Mouse (Mus musculus): Measurements from ENCODE around the gene Baiap2.

Gene Baiap2

DNA sequence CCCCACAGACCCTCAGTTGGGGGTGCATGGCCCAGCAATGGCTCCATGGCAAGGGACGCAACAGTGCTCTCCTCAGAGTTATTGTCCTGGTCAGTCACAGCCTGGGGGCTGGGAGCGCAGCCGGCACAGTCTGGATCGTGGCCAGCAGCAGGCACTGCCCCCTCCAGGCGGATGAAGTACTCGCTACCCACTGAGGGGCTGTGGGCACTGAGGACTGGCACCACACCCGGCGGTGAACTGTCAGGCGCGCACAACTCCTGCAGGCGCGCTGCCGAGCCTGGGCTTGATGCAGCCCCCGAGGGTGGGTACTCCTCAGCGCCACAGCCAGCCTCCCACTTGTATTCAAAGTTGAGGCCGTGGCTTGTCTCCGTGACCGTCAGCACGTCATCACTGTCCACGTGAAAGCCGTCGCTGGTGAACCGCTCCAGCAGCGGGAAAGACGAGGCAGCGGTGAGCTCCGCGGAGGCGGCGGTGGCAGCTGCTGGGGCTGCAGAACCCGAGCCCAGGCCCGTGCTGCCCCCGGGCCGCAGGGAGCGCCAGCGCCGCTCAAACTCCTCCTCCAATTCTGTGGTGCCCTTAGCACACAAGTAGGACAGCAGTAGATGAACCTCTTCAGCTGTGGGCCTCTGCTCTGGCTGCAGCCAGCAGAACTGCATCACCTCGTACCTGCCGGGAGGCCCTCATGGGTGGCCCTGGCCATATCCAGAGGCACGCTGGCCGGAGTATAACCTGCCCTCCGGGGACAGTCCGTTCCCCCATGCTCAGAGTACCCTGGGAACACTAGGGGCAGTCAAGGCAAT is 69.4 kb downstream of the Baiap2 start:
- DNase-seq (ENCODE audit: low read depth, low spot score) = no peak

DNA sequence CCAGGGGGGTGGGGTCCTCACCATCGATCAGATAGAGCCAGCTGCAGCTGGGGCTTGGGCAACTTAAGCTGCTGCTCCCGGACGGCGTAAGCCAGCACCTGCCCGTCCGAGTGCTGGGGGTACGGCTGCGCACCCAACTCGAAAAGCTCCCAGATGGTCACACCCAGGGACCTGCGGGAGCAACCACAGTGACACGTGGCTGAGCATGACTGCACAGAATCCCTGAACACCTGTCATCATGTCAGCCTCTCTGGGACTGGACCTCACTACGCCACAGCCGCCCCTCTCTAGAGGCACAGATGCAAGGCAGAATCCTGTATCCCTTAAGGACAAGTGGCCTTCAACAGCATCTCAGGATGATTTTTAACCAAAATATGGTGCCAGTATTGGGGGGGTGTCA is 70.1 kb downstream of the Baiap2 start:
- no peak for DNase-seq (ENCODE audit: low read depth, low spot score)

DNA sequence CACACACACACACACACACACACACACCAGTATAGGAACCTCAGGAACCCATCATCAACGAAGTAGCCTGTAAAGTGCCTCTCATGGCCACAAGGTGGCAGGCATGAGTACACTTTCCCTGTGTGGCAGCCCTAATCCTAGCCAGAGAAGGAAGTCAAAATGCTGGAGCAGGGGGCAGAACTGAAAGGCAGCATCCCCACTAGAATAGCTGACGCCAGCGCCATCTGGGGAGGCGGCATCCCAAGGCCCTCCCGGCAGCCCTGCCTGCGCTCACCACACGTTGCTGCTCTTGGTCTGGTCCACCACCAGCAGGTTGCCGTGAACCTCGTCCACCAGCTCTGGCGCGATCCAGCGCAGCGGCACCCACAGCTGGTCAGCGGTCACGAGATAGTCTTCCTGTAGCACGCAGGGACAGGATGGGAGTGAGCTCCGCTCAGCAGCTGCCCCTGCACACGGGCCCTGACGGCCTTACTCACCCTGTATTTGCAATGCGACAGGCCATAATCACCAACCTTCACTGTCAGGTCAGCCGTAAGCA is 70.7 kb downstream of the Baiap2 start:
- peak; percentile 87 for DNase-seq (ENCODE audit: low read depth, low spot score)

DNA sequence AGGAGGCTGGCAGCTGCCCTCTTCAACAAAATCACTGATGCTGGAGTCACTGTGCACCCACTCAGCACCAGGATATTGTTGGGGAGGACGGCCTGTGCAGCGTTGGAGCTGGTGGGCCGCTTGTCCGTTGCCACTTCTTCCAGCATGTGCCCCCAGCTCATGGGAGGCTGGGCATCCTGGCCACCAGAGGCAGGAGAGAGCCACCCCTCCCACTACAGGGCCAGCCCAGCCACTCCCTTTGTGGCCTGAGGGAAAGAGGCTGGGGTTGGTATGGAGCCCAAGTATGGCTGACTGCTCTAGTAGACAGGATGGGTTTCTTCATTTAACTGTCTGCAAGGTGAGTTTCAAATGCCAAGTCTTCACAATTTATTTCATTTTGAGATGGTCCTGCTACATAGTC is 72.2 kb downstream of the Baiap2 start:
- DNase-seq (ENCODE audit: low read depth, low spot score) = no peak

DNA sequence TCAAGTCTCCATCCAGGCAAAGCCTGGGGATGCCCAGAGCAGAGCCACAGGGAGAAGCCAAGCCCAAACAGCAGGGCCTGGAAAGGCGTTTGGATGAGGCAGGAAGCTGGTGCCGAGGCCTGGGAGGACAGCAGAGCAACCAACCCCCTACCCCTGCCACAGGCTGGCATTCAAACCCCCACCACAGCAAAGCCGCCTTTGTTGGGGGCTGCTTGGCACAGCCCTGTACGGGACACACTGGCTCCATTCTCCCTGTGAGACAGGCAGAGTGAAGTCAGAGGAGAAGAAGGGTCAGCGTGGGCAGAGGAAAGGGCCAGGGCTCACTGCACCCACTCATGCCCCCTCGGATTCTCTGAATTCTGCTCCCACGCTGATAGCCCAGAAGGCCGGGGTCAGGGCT is 74.4 kb downstream of the Baiap2 start:
- no peak for DNase-seq (ENCODE audit: low read depth, low spot score)

DNA sequence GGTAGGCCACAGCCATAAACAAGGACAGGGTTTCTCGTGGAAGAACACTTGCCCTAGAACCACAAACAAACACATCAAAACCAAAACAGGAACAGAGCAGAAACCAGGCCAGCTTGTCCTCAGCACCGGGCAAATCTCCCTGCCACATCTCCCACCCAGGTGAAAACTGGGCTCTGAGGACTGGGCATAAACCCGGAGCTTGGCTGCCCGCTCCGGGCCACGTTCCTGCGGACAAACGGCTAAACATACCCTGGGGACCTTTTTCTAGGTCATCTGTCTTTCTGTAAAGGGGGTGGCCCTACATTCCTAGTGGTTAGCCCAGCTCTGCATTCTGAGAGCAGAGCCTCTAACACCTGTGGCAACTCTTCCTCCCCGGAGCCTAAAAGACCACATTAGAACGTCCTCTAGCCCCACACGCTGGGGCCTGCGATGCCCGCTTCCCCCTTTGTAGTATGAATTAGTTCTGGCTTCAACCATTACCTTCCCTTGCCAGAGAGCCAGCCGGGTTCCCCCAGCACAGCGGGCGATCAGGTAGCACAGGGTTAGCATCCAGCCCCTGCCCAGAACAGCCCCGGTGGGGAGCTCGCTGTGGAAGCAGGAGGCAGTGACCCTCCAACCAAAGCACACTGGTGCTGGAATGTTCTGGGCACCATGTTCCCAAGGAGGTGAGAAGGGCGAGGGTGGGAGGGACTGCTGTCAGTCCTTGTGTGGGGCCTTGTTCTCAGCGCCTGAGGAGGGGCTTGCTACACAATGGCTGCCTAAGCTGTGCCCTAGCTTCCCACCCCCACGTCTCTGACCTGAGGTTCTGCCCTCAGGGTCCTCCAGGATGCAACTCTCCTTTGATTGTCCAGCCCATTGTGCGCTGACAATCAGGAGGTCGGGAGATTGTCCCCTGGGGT is 77.2 kb downstream of the Baiap2 start:
- no peak for DNase-seq (ENCODE audit: low read depth, low spot score)

DNA sequence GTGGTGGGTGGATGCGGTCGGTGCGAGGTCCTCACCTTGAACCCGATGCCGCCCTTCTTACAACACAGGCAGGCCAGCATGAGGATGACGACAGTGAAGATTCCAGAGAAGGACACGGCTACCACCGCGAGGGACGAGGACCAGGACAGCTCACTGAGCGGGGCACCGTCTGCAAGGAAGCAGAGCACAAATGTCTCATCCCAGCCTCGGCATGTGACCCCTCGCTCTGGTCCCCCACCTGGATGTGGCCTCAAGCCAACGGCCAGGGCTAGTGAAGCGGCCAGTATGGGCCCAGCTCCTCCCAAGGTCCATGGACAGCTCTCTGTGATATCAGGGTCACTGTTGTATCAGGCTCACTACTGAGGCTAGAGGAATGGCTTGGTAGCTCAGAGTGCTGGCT is 78.8 kb downstream of the Baiap2 start:
- DNase-seq (ENCODE audit: low read depth, low spot score) = no peak

DNA sequence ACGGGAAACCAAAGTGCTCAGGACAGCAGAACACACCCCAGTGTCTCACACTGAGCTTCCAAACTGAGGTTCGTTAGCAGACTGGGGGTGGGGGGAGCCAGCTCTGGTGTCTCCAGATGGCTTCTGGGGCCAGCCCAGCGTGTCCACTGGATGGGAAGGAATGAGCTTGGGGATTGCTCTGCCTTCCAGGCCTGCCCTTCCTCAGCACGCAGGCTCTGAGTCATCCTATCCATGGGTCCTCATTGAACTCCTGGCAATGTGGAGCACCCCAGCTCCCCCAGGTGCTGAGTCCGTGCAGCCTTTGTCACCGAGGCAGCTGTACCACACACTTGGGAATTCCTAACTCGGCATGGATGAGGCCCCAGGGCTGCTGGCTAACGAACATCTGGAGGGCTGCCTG is 79.7 kb downstream of the Baiap2 start:
- no peak for DNase-seq (ENCODE audit: low read depth, low spot score)

DNA sequence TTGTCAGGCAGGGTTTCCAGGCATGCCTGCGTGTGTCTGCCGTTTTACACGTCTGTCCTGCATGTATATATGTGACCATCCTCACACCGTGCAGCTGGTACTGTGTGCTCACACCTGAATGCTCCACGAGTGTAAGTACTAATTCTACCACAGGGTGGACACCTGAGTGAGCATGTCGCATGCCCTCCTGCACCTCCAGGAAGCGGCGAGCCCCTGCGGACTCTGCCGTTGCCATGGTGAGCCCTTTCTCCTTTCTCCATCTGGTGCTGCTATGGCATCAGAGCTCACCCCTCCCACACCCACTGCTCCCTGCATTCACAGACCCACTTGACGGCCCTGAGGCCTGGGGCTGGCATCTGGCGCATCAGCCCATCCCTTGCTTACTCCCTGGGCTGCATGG is 80.3 kb downstream of the Baiap2 start:
- no peak for DNase-seq (ENCODE audit: low read depth, low spot score)

DNA sequence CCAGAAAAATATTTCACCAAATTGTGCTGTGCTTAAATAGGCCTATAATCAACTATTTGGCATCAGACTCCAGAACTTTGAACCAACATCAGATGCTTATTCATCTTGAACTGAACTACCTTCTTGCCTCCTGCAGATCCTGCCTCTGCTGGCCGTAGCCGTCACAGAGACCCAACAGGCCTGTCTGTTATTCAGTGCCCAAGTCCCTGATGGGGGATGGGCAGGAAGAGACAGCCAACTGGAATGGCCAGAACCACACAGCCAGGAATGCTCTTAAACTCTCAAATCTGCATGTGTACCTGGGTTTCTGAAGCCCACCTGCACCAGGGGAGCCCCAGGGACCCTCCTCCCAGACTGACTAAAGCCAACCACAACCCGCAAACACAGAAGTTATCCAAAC is 84.4 kb downstream of the Baiap2 start:
- DNase-seq (ENCODE audit: low read depth, low spot score) = no peak

DNA sequence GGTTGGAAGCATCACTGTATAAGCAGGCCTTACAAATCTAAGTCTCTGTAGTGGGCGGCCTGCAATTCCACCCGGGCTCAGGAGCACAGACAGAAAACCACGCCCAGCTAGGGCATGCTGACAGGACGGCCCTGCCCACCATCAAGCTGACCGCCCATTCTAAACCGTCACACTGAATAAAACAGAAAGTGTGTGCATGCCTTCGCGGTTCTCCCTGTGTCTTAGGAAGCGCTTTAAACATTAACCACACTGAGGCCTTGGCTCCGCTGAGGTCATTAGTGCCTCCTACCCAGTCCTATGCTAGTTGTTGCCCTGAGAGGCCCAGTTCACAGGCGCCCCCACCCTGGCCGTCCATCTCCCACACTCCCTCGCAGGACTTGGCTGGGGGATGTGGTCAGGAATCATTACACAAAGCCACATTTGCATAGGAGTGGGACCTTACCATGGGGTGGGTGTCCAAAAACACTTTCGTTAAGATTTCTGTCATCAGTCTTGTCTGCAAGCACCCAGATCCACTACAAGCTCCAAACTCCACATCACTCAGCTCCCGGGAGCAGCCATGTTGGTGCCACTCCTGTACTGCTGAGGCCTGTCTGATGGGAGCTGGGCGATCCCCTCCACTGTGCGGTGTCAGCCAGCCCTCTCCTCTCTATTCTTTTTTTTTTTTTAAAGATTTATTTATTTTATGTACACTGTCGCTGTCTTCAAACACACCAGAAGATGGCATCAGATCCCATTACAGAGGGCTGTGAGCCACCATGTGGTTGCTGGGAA is 85.9 kb downstream of the Baiap2 start:
- no peak for DNase-seq (ENCODE audit: low read depth, low spot score)

DNA sequence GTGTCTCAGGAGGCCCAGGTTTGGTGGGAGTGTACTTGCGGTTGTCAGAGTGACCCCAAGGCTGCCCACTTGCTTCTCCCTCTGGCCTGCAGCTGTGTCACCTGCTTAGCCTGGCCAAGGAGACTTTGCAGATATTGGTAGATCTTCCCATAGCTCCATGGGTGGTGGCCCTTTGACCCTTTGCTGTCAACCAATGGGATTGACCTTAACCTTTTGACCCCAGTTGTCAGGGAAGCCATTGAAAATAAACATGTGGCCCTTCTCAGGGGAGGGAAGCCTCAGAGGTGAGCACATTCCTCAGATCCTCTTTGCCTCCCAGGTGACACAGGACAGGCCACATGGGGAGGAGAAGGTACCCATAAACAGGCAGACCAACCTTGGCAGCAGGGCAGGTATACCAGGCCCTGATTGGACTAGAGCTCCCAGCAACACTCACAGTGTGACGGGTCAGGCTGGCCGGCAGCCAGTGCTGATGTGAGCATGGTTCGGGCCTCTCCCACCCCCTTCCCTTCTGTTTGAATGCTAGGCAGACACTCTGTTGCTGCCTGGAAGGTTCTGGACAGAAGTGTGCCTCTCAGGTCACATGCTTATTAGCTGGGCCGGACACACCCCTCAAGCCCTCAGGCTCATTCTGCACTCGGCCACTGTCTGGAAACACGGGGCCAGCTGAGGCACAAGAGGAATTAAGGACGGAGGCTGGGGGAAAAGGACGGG is 87.0 kb downstream of the Baiap2 start:
- no peak for DNase-seq (ENCODE audit: low read depth, low spot score)

DNA sequence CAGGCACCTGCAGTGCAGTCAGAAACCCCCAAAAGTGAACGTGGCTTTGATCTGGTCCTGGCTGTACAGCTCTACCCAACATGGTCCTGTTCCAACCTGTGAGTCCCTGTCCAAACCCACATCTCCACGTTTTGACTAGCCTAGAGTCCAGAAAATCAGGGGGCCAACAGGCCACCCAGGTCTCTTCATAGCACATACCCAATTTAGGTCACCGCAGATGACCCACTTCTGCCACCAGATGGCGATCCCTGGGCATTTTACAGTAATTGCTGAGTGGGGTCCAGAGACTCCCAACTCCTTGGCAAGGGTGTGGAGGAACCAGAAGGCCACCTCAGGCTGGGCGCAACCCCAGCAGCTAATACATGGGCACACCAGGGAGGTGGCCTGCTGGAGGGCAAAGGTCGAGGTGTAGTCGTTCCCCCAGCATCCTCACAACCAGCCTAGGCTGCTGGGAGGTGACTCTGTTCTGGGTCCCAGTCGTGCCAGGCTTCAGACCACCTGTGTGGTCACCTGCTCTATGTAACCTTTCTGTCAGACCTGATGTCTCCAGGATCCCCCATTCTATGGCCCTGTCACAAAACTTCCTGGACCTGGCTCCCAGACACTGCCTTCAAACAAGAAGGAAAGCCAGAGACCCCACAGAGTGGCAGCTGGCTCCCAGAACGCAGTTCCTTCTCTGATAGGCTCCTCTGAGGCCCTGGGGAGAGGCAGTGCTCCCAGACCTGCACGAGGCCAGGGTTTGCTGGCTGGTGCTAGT is 87.8 kb downstream of the Baiap2 start:
- peak; percentile 37 for DNase-seq (ENCODE audit: low read depth, low spot score)

DNA sequence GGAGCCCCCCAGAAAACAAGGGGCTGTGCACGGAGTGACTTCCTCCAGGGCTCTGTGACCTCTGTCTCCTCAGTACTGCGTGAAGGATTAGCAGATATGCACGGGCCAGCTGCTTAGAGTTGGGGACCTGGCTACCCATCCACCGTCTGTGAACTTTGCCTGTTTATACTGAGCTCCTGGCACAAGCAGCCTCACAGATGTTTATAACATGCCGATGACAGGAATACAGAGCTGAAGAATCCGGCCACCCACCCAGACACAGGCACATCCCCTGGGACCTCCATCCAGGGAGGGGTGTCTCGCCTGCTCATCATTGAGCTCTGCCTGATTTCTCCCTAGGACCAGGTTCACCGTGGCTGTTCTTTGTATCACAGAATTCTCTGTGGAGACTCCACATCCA is 89.5 kb downstream of the Baiap2 start:
- DNase-seq (ENCODE audit: low read depth, low spot score) = no peak

DNA sequence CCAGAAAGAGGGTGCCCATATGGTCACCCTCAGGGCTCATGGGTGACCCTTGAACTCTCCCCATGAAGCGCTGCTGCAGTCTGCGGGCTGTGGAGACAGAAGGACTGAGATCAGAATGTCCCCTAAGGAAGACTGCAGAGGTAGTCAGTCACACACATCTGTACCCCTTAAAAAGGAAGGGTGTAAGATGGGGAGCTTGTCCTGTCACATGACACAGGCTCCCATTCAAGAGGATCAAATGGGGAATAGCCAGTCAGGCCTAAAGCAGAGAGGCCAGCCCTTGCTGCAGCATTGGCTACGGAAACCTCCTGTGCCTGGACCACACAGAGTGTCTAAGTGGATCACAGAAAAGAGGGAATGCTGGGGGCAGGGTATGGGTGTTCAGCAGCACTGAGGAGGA is 90.9 kb downstream of the Baiap2 start:
- DNase-seq (ENCODE audit: low read depth, low spot score) = no peak

DNA sequence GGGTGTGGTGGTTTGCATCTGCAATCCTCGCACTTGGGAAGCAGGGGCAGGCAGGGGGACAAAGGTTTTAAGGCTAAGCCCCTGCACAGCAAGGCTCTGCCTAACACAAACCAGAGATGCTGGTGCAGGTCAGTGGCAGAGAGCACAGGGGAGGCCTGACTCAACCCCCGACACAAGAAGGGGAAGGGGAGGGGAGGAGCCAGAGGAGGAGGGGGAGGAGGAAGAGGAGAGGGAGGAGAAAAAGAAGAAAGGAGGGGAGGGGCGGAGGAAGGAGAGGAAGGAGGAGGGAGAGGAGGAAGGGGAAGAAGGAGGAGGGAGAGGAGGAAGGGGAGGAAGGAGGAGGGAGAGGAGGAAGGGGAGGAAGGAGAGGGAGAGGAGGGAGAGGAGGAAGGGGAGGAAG is 91.7 kb downstream of the Baiap2 start:
- DNase-seq (ENCODE audit: low read depth, low spot score) = no peak

DNA sequence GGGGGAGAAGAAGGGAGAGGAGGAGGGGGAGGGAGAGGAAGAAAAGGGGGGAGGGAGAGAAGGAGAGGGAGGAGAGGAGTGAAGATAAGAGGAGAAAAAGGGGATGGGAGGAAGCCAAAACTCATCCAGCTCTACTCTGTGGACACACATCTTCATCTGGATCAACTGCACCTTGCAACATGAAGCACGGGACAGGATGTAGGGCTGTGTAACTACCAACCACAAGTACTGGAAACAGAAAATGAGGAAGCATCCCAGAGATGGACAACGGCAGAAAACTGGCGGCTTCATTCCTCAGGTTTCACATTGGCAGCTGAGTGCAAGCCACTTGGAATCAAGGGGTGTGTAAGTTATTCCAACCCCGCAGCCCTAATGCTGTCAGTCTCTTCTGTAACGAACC is 92.2 kb downstream of the Baiap2 start:
- DNase-seq (ENCODE audit: low read depth, low spot score) = no peak

DNA sequence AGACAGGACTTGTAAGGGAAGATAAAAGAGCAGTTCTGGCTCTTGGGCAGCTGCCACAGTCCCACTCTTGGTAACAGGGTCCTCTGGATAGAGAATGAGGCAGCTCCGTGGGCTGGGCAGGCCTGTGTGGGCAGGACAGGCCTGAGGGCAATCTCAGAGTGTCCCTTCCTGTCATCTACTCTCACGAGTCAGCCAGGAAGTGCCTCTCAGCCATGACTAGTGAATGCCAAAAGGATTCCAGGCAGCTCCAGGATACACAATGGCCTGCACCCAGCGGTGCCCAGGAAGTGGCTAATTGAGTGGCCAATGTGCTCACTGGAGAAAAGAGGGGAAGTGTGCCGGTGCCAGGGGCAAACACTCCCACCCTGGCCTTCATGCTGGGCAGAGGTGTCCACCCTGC is 97.0 kb downstream of the Baiap2 start:
- DNase-seq (ENCODE audit: low read depth, low spot score) = no peak

DNA sequence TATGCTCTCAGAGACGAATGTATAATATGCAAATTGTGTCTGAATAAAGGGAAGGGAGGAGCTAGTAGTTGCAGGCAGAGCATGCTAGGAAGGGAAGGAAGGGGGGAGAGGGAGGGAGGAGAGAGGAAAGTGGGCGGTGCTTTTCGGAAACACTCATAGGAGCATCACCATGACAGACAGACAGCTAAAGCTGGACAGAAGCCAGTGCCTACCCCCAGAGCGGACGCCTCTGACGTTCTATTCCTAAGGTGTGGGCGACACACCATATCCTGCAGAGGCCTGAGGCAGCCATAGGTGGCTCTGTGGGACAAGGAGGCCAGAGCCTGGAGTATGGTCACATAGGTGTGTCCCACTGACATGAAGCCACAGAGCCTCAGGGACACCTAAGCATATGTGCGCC is 97.9 kb downstream of the Baiap2 start:
- DNase-seq (ENCODE audit: low read depth, low spot score) = no peak
